ENCODE assay signal across 10 mouse cellular contexts in the genomic region with DNA sequence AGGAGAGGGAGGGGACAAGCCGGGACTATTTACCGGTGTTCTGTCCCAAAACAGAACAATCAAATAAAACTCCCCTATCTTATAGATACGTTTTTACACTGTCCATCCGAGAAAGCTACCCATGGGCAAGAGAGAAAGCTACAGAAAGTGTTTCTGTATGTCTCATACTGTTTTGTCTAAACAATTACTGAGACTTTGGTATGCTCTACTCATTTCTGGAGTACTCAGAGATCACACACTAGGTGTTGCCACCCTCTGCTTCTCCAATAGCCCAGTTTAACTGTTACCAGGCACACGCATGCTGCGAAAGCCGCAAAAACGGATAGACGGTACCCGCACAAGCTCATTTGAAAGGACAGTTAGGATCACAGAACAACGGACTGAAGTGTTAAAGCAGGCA.
"Had no signal": no experiment of that assay in that cellular context is flagged by ENCODE, and none has a peak within 500 bp of the region (broad histone marks: within the 10 kb centered on the region; RNA-seq: fewer than 3 reads in every experiment).

No protein-coding gene starts in this region.

- H3K4me3 ChIP-seq: layer of hippocampus, adult 2 months; limb, embryonic 12.5 days; midbrain, embryonic 13.5 days had no signal

- H3K27ac ChIP-seq: layer of hippocampus, adult 2 months; limb, embryonic 12.5 days; liver, embryonic 14.5 days; midbrain, embryonic 13.5 days had no signal

- H3K27me3 ChIP-seq: limb, embryonic 12.5 days; midbrain, embryonic 13.5 days had no signal

- H3K9ac ChIP-seq: limb, embryonic 12.5 days; liver, embryonic 14.5 days; midbrain, embryonic 13.5 days had no signal

- ATAC-seq: midbrain, embryonic 13.5 days had no signal

- H3K36me3 ChIP-seq: limb, embryonic 12.5 days; midbrain, embryonic 13.5 days had no signal

- DNase-seq: kidney, postnatal 36 days; liver; lung, adult 2 months; right cerebral cortex, postnatal 14 days; thymus, adult 18-20 months; thymus, postnatal 14 days had no signal

- H3K4me2 ChIP-seq: limb, embryonic 12.5 days; midbrain, embryonic 13.5 days had no signal

- H3K9me3 ChIP-seq: limb, embryonic 12.5 days; midbrain, embryonic 13.5 days had no signal
